Mouse (Mus musculus): ENCODE results near the gene Yy1. TPM values are rescaled to one million over a fixed set of nuclear protein-coding genes. Genes with fewer than 3 reads are reported as not detected.

The Yy1 gene
- total and polyA plus RNA-seq, 2 experiments from 2014 or later = 8.8 to 33.8 TPM

DNA sequence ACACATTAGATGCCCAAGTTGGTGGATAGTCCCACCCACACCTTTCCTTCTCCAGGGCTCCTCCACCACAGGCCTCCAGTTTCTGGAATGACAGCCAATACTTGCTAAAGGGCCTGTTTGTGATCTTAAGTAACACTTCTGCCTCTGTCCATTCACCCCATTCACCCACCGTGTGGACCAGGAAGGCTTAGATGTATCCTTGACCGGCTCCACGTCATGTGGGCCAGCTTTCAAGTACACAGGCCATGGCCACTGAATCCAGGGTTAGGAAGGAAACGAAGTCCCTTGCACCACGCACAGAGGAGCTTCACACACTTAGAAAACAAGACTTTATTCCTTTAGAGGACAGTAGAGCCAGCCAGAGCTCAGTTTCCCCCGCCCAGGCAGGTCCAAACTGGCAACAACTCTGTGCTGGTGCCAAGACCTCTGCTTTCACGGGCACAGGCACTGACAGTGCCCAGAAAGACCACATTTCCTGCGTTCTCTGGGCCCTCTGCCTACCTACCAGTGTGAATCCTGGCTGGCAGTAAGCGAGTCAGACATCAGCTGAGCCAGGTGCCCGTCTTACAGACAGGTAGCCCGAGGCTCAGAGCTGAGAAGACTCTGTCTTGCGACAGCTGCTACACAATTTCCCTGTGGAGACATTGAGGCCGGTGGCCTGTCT is 32.9 kb downstream of the Yy1 start:
- Histone ChIP-seq H3K27me3 (ENCODE audit: insufficient read depth, low read length) (no peaks in the 10 kb centered on the region), H3K4me3 (ENCODE audit: low read depth, low read length) (no peak overlapping the region), H3K4me1 (ENCODE audit: insufficient read depth) (no peaks in the 10 kb centered on the region), H3K4me2 (ENCODE audit: low read depth) (no peak overlapping the region), H3K27ac (ENCODE audit: low read depth, low read length) (no peak overlapping the region), H3K9me3 (ENCODE audit: low read length) (no peaks in the 10 kb centered on the region), H3K9ac (no peak overlapping the region), H3K36me3 (ENCODE audit: insufficient read depth) (peaks cover 25% of the 10 kb centered on the region)
- ATAC-seq = no peak
- WGBS = 89% methylated on average over 13 of the region's 13 CpGs
- TF ChIP-seq CTCF (IDR thresholded peaks at IDR 0.05; ENCODE audit: low read depth) = no peak
- DNase-seq = no peak

DNA sequence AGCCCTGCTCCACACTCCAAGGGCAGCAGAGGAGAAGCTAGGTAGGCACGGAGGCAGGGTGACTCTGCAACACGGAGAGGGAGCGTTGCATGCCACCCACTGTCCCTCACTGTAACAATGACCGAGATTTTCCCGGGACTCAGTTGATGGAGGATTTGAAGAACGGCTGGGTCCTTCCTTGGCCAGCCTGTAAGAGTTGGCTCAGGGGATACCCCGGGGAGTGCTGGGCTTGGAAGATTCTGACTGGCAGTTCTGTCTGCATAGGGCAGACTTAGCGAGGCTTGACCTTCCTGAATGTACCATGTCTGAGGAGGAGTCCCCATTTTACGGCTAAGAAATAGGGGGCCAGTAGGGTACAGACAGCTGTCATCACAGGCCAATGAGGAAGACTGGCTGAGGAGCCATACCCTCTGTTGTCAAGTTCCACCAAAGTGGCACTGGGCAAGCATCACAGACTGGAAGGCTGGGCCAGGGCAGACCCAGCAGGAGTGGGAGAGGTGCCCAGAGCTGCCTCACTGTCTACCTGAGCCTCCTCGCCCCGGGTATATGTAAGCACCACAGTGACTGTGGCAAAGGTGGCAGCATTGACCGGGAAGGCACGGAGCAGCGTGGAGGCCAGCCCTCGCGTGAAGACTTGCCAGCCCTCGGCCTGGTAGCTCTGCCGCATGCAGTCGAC is 33.6 kb downstream of the Yy1 start:
- DNase-seq (no peak), ATAC-seq (no peak)
- Histone ChIP-seq H3K9me3 (ENCODE audit: low read length) (no peaks in the 10 kb centered on the region), H3K9ac (no peak overlapping the region), H3K36me3 (ENCODE audit: insufficient read depth) (peaks cover 25% of the 10 kb centered on the region), H3K27me3 (ENCODE audit: insufficient read depth, low read length) (no peaks in the 10 kb centered on the region), H3K4me2 (ENCODE audit: low read depth) (no peak overlapping the region), H3K4me3 (ENCODE audit: low read depth, low read length) (no peak overlapping the region), H3K27ac (ENCODE audit: low read depth, low read length) (no peak overlapping the region), H3K4me1 (ENCODE audit: insufficient read depth) (no peaks in the 10 kb centered on the region)
- no peak for TF ChIP-seq CTCF (IDR thresholded peaks at IDR 0.05; ENCODE audit: low read depth)
- 97% methylated on average over 19 of the region's 19 CpGs for WGBS

GRCm38 (mm10) chr12:108826958-108827535 is 34.3 kb downstream of the Yy1 start:
- Histone ChIP-seq H3K27ac (ENCODE audit: low read depth, low read length) (no peak overlapping the region), H3K4me3 (ENCODE audit: low read depth, low read length) (no peak overlapping the region), H3K9me3 (ENCODE audit: low read length) (no peaks in the 10 kb centered on the region), H3K9ac (no peak overlapping the region), H3K4me1 (ENCODE audit: insufficient read depth) (no peaks in the 10 kb centered on the region), H3K4me2 (ENCODE audit: low read depth) (no peak overlapping the region), H3K36me3 (ENCODE audit: insufficient read depth) (peaks cover 25% of the 10 kb centered on the region), H3K27me3 (ENCODE audit: insufficient read depth, low read length) (no peaks in the 10 kb centered on the region)
- TF ChIP-seq CTCF (IDR thresholded peaks at IDR 0.05; ENCODE audit: low read depth) = no peak
- no peak for ATAC-seq
- WGBS = 93% methylated on average over 28 of the region's 28 CpGs
- no peak for DNase-seq

DNA sequence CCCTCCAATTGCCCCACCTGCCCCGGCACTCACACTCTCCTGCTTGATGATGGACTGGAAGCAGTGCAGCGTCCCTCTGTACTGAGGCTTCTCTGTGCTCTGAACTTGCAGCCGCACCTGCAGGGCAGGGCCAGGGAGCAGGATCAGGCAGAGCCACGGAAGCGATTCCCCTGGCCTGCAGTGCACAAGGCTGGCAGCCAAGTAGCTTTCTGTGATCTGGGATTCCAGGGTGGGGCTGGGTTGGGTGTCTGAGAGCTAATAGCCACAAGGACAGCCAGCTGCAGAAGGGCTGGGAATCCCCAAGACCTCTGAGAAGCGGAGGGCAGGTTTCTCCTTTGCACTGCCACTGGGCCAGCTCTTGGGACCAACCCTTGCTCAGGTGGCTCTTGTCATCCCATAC is 34.9 kb downstream of the Yy1 start:
- H3K9ac ChIP-seq = no peak overlapping the region
- 98% methylated on average over 6 of the region's 6 CpGs for WGBS
- no peaks in the 10 kb centered on the region for H3K4me1 ChIP-seq (ENCODE audit: insufficient read depth)
- TF ChIP-seq CTCF (IDR thresholded peaks at IDR 0.05; ENCODE audit: low read depth) = no peak
- no peaks in the 10 kb centered on the region for H3K9me3 ChIP-seq (ENCODE audit: low read length)
- H3K4me2 ChIP-seq (ENCODE audit: low read depth) = no peak overlapping the region
- H3K36me3 ChIP-seq (ENCODE audit: insufficient read depth) = peaks cover 25% of the 10 kb centered on the region
- H3K27me3 ChIP-seq (ENCODE audit: insufficient read depth, low read length) = no peaks in the 10 kb centered on the region
- ATAC-seq (no peak), DNase-seq (no peak)
- H3K4me3 ChIP-seq (ENCODE audit: low read depth, low read length) = no peak overlapping the region
- no peak overlapping the region for H3K27ac ChIP-seq (ENCODE audit: low read depth, low read length)

- Histone ChIP-seq H3K36me3 (ENCODE audit: insufficient read depth) (peaks cover 25% of the 10 kb centered on the region), H3K4me3 (ENCODE audit: low read depth, low read length) (no peak overlapping the region), H3K27me3 (ENCODE audit: insufficient read depth, low read length) (no peaks in the 10 kb centered on the region), H3K4me2 (ENCODE audit: low read depth) (no peak overlapping the region), H3K9me3 (ENCODE audit: low read length) (no peaks in the 10 kb centered on the region), H3K27ac (ENCODE audit: low read depth, low read length) (no peak overlapping the region), H3K4me1 (ENCODE audit: insufficient read depth) (peaks cover 4% of the 10 kb centered on the region), H3K9ac (no peak overlapping the region)
- ATAC-seq = no peak
- no peak for DNase-seq
- TF ChIP-seq CTCF (IDR thresholded peaks at IDR 0.05; ENCODE audit: low read depth) = no peak
- WGBS = 73% methylated on average over 5 of the region's 5 CpGs
These were observed 36.9 kb downstream of the Yy1 start for GRCm38 (mm10) chr12:108829636-108830035.

GRCm38 (mm10) chr12:108830358-108830757 is 37.6 kb downstream of the Yy1 start:
- no peak for TF ChIP-seq CTCF (IDR thresholded peaks at IDR 0.05; ENCODE audit: low read depth)
- 84% methylated on average over 6 of the region's 6 CpGs for WGBS
- DNase-seq (no peak), ATAC-seq (no peak)
- Histone ChIP-seq H3K36me3 (ENCODE audit: insufficient read depth) (peaks cover 25% of the 10 kb centered on the region), H3K27ac (ENCODE audit: low read depth, low read length) (no peak overlapping the region), H3K4me3 (ENCODE audit: low read depth, low read length) (no peak overlapping the region), H3K9ac (0 out of 2 replicates have a peak overlapping the region, but pooled peaks have one; percentile 2), H3K9me3 (ENCODE audit: low read length) (no peaks in the 10 kb centered on the region), H3K4me2 (ENCODE audit: low read depth) (no peak overlapping the region), H3K27me3 (ENCODE audit: insufficient read depth, low read length) (no peaks in the 10 kb centered on the region), H3K4me1 (ENCODE audit: insufficient read depth) (peaks cover 8% of the 10 kb centered on the region)

Measured in forebrain, postnatal 0 days (tissue).